Mouse (Mus musculus) midbrain, embryonic 10.5 days (tissue): Measurements from ENCODE around the gene Chp2. TPM values are rescaled to one million over a fixed set of nuclear protein-coding genes. Genes with fewer than 3 reads are reported as not detected.
"Not testable (repeated sequence)": the region's sequence is repeated elsewhere in the genome, so short reads cannot be mapped to it uniquely, and the experiment has no call there.

ENCODE experiments used
- DNase-seq: peaks from one replicate; pipeline ENCODE4 v3.0.0-alpha.2; 2017; ENCODE audit warnings: low spot score
- H3K27ac ChIP-seq: fragments of 300-500 bp; sonication (generic); replicated peaks from 2 replicates; pipeline ENCODE4 v1.5.1; 2016; ENCODE audit warnings: mild to moderate bottlenecking
- H3K27me3 ChIP-seq: fragments of 300-500 bp; sonication (generic); 2 replicates; pipeline ENCODE4 v1.6.1; 2016; ENCODE audit warnings: low read depth, mild to moderate bottlenecking; ENCODE audit not compliant: poor library complexity, severe bottlenecking
- H3K36me3 ChIP-seq: fragments of 300-500 bp; sonication (generic); 2 replicates; pipeline ENCODE4 v1.6.1; 2016; ENCODE audit warnings: mild to moderate bottlenecking, moderate library complexity
- H3K4me1 ChIP-seq: fragments of 300-500 bp; sonication (generic); 2 replicates; pipeline ENCODE4 v1.6.1; 2016
- H3K4me3 ChIP-seq: fragments of 300-500 bp; sonication (generic); 2 replicates; pipeline ENCODE4 v1.5.1; 2016; ENCODE audit warnings: mild to moderate bottlenecking, moderate library complexity
- H3K9me3 ChIP-seq: fragments of 300-500 bp; sonication (generic); replicated peaks from 2 replicates; pipeline ENCODE4 v1.6.1; 2016; ENCODE audit warnings: mild to moderate bottlenecking
- WGBS: fragments of 180-500 bp; shearing (Covaris S2); methylation state at CpG from one replicate; pipeline ENCODE4 v1.1.7; 2016; 5-methylcytosine and 5-hydroxymethylcytosine counted together
- polyA plus RNA-seq: library from polyadenylated mRNA; unstranded; fragments of >200 nt; fragmentation: Nextera tagmentation; extraction: Ambion mirVana; gene quantifications from 2 replicates; pipeline ENCODE4 v1.2.1, GENCODE M21; 2016

The Chp2 gene
- polyA plus RNA-seq, 1 experiment from 2014 or later, result not detected

DNA sequence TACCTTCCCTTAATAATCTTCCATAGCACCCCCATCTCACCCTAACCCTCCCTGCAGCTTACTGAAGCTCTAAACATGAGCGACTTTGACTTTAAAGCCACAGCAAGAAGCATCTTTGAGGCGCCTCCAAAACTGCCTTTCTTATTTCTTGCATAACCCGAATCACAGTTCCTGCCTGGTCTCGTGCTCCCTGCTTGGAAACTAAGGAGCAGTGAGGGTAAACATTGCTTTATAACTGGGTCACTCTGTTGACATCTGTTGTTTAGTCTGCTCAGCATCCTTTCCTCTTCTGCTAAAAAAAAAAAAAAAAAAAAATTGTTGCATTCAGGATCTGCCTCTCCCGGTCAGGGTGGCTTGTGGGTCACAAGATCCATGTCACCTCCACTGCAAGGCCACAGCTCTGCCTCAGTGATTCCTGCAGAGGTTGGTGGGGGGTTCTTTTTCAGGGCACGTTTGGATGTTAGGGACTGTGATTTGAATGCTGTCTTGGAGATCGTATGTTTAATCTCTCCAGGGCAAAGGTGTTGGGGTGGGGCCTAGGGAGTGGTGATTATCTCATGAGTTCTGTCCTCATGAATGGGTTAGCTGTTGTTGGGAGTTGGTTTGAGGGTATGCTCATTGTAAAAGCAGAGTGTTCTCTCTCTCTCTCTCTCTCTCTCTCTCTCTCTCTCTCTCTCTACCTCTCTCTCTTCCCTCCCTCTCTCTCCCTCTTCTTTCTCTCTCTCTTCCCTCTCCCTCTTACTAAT, 10.8 kb upstream of the Chp2 start:
- Histone ChIP-seq H3K27ac (no peak overlapping the region), H3K36me3 (no peaks in the 10 kb centered on the region), H3K27me3 (no peaks in the 10 kb centered on the region), H3K4me3 (no peak overlapping the region), H3K4me1 (no peaks in the 10 kb centered on the region), H3K9me3 (no peaks in the 10 kb centered on the region)
- no peak for DNase-seq
- WGBS, result 61% methylated on average over 7 of the region's 7 CpGs

DNA sequence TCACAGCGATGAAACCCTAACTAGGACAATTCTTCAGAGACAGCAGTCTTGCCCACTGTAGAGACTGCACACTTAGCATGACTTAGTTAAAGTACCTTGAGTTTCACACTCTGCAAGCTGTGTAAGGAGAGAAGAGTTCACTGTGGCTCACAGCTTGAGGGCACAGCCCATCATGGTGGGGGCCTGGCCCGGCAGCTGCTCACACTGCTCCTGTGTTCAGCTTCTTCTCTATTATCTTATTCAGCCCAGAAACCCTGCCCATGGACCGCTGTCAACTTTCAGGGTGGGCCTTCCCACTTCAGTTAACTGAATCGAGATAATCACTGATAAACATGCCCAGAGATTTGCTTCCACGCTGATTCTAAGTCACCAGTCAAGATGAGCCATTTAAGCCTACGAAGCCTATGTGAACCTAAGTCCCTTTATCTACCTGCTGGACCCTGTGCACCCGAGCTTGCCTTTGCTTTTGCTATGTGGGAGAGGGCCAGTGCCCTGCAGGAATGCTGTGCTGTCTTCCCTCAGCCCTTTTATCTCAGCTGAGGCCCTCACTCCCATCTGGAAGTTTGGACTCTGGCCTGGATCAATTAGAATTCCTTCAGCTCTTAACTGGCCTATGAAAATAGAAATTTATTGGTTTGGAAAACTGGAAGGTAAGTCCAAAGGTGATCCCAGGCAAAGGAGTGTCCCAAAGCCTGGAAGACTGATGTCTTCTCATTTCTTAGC, 6.9 kb downstream of the Chp2 start:
- no peaks in the 10 kb centered on the region for H3K27me3 ChIP-seq
- no peaks in the 10 kb centered on the region for H3K4me1 ChIP-seq
- H3K36me3 ChIP-seq, result no peaks in the 10 kb centered on the region
- no peaks in the 10 kb centered on the region for H3K9me3 ChIP-seq
- no peak for DNase-seq
- 84% methylated on average over 7 of the region's 7 CpGs for WGBS
- no peak overlapping the region for H3K4me3 ChIP-seq
- H3K27ac ChIP-seq, result no peak overlapping the region

DNA sequence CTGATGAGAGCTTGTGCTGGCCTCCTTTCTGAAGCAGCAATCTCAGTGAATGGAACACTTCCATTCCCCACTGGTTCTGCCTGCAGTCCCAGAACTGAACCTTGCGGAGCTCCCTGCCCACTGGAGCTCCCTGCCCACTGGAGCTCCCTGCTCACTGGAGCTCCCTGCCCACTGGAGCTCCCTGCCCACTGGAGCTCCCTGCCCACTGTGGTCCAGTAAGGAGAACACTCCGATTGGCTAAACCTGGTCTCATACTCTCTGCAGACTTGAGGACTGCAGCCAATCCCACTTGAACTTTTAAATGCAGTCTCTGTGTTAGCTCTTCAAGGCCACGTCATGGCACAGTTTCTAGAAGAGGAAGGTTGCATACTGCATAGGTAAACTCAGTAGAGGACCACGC, 7.4 kb downstream of the Chp2 start:
- no peaks in the 10 kb centered on the region for H3K27me3 ChIP-seq
- no peaks in the 10 kb centered on the region for H3K4me1 ChIP-seq
- H3K27ac ChIP-seq, result no peak overlapping the region
- H3K4me3 ChIP-seq, result no peak overlapping the region
- DNase-seq, result no peak
- no peaks in the 10 kb centered on the region for H3K36me3 ChIP-seq
- H3K9me3 ChIP-seq, result no peaks in the 10 kb centered on the region
- WGBS, result 85% methylated on average over 4 of the region's 4 CpGs

DNA sequence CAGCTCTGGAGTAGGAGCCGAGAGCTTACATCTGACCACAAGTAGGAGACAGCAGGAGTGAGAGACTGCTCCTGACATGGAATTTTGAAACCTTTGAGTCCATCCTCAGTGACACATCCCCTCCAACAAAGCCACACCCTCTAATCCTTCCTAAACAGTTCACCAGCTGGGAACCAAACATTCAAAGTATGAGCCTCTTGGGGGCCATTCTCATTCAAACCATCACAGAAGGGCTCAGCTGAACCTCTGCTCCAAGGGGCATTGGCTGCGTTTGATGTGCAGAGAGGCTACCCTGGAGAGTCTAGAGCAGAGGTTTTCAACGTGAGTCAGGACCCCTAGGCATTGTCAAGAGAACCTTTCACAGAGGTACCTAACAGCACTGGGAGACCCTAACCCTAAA, 10.0 kb downstream of the Chp2 start:
- no peak for DNase-seq
- Histone ChIP-seq H3K36me3 (no peaks in the 10 kb centered on the region), H3K4me3 (no peak overlapping the region), H3K27me3 (no peaks in the 10 kb centered on the region), H3K4me1 (no peaks in the 10 kb centered on the region), H3K27ac (no peak overlapping the region), H3K9me3 (no peaks in the 10 kb centered on the region)
- 56% methylated on average over 3 of the region's 3 CpGs for WGBS

DNA sequence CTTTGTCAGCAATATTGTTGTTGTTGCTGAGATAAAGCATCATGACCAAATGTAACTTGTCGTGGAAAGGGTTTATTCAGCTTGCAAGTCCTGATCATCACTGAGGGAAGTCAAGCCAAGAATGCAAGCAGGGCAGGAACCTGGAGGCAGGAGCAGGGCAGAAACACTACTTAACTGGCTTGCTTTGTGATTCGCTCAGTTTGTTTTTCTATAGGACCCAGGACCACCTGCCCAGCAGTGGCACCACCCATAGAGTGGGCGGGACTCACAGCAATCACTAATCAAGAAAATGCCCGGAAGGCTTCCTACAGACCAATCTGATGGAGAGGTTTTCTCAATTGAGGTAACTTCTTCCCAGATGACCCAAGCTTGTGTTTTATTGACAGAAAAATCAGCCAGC, 10.6 kb downstream of the Chp2 start:
- Histone ChIP-seq H3K9me3 (no peaks in the 10 kb centered on the region), H3K27ac (no peak overlapping the region), H3K27me3 (no peaks in the 10 kb centered on the region), H3K4me1 (no peaks in the 10 kb centered on the region), H3K36me3 (no peaks in the 10 kb centered on the region), H3K4me3 (no peak overlapping the region)
- WGBS, result 60% methylated on average over 4 of the region's 4 CpGs
- DNase-seq, result no peak

DNA sequence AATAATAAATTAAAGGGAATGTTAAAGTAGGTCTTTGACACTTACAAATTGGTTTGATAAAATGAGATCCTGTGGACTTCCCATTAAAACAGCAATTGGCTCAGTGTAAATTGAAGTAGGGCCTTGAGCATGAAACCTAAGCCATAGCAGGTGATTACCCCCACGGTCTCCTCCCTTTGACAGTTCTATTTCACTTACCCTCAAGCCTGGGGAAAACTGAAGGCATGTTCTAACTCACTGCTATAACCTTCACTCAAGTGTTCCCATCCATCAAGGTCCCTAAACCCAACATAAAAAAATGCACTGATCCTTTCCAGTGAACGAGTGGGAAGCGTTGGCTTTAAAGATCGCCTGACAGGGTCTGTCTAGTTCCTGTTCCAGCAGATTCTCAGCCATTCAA, 11.6 kb downstream of the Chp2 start:
- Histone ChIP-seq H3K36me3 (no peaks in the 10 kb centered on the region), H3K4me1 (no peaks in the 10 kb centered on the region), H3K27me3 (no peaks in the 10 kb centered on the region), H3K27ac (no peak overlapping the region), H3K4me3 (no peak overlapping the region), H3K9me3 (no peaks in the 10 kb centered on the region)
- 92% methylated on average over 4 of the region's 4 CpGs for WGBS
- DNase-seq, result no peak

DNA sequence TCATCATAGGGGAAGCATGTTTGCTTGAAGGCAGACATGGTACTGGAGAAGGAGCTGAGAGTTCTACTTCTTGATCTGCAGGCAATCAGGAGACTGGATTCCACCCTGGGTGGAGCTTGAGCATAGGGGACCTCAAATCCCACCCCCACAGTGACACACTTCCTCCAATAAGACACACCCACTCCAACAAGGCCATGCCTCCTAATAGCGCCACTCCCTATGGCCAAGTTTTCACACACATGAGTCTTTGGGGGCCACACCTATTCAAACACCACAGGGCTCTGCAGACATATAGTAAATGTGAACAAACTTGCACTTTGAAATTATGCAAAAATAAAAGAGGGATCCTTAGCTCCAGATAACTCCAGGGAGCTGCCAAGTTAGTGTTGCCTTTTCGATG, 19.6 kb downstream of the Chp2 start:
- H3K4me3 ChIP-seq, result no peak overlapping the region
- 93% methylated on average over 2 of the region's 2 CpGs for WGBS

DNA sequence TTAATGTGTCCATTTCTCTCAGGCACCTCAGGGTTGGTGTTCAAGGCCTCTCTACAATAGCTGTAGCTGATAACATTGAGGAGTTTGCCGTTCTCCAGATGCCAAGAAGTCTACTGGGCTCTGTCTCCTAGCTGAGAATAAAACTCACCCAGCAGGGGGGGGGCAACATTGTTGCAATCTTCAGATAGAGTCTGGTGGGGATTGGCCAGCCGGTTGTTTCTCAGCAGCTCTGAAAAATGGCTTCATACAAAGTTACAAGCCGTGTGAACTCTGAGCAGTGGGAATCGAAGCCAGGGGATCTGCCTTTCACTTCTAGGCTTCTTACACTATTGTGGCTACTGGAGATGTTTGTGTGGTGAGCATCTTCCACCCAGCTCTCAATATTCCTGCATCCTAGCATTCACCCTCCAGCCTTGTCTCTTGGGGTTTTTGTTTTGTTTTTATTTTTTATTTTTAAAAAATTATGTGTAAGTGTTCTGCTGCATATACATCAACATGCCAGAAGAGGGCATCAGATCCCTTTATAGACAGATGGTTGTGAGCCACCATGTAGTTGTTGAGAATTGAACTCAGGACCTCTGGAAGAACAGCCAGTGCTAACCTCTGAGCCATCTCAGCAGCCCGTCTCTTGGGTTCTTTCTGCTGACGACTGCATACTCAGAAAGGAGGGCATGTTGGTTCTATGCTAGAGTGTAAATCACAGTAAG, 21.3 kb downstream of the Chp2 start:
- no peaks in the 10 kb centered on the region for H3K36me3 ChIP-seq
- no peak overlapping the region for H3K27ac ChIP-seq
- no peaks in the 10 kb centered on the region for H3K9me3 ChIP-seq
- peaks cover 5% of the 10 kb centered on the region for H3K4me1 ChIP-seq
- no peak for DNase-seq
- WGBS, result 82% methylated on average over 6 of the region's 6 CpGs
- H3K27me3 ChIP-seq, result no peaks in the 10 kb centered on the region
- H3K4me3 ChIP-seq, result no peak overlapping the region

More for the DNA sequence above, 19.6 kb downstream of the Chp2 start:
- Histone ChIP-seq H3K27ac (no peak overlapping the region), H3K4me1 (peaks cover 1% of the 10 kb centered on the region), H3K9me3 (no peaks in the 10 kb centered on the region), H3K27me3 (no peaks in the 10 kb centered on the region), H3K36me3 (no peaks in the 10 kb centered on the region)
- no peak for DNase-seq

DNA sequence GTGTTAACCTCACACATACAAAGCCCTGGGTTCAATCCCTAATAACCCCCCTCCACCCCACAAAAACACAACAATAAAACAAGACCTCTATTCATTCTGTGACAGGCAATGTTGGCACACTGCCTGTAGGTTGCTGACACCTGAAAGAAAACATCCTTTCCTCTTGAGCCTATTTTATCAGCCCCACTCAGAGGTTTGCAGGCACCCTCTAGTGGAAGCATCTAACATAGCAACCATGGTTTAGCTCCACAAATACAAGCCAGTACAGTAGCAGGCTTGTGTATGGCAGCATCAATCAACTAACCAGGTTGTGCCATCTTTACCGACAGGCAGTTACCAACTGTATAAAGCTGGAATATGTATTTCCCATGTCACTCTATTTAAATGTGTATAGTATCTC, 23.0 kb downstream of the Chp2 start:
- peaks cover 5% of the 10 kb centered on the region for H3K4me1 ChIP-seq
- 54% methylated on average over 1 of the region's 1 CpGs for WGBS
- no peak overlapping the region for H3K27ac ChIP-seq
- H3K9me3 ChIP-seq, result no peaks in the 10 kb centered on the region
- no peak for DNase-seq
- H3K36me3 ChIP-seq, result no peaks in the 10 kb centered on the region
- H3K4me3 ChIP-seq, result no peak overlapping the region
- H3K27me3 ChIP-seq, result no peaks in the 10 kb centered on the region

DNA sequence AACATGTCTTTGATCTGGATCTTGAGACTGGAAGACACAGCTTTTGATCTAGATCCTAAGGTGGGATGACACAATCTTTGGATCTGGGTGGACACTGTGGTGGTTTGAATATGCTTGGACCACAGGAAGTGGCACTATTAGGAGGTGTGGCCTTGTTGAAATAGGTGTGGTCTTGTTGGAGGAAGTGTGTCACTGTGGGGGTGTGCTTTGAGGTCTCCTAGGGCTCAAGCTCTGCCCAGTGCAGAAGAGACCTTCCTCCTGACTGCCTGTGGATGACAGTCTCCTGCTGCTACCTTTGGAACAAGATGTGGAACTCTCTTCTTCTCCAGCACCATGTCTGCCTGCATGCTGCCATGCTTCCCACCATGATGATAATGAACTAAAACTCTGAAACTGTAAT, 23.4 kb downstream of the Chp2 start:
- H3K27me3 ChIP-seq, DNase-seq, H3K36me3 ChIP-seq, H3K27ac ChIP-seq, H3K4me1 ChIP-seq, H3K9me3 ChIP-seq, H3K4me3 ChIP-seq: not testable (repeated sequence)

DNA sequence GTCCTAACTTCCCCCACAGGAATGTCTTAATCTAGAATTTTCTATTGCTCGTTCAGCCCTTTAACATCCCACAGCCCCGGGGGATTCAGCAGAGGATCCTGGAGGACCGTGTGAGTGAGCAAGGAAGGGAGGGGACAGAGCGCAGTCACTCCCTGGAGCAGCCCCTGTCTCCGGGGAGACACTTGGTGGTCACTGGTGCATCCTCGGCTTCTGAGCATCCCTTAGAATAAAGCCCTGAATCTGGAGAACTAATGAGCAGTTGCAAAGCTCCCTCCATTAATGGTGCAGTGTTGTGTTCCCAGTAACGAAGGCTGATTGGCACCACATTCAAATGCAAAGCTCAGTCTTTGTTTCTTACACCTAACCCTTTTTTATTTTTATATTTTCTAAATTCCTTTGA, 24.9 kb downstream of the Chp2 start:
- Histone ChIP-seq H3K4me3 (no peak overlapping the region), H3K9me3 (no peaks in the 10 kb centered on the region), H3K4me1 (peaks cover 5% of the 10 kb centered on the region), H3K36me3 (no peaks in the 10 kb centered on the region), H3K27me3 (no peaks in the 10 kb centered on the region), H3K27ac (no peak overlapping the region)
- DNase-seq, result no peak
- WGBS, result 28% methylated on average over 7 of the region's 7 CpGs

DNA sequence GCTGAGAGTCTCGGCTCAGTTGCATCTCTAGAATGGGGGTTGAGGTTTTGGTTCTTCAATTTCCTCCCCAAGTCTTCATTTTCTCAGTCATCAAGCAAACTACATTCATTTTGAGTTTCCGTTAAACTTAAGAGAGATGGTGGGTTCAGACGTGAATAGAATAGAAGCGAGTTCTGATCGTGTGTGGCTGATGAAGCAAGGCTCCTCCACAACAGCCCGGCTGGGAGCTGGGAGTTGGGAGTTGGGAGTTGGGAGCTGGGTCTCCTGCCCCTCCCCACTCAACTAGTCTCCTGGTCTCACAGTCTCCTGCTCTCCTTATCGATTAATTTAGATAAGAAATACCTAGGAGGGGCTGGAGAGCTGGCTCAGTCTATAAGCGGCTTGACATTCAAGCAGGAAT, 25.3 kb downstream of the Chp2 start:
- no peak overlapping the region for H3K27ac ChIP-seq
- 69% methylated on average over 8 of the region's 8 CpGs for WGBS
- H3K9me3 ChIP-seq, result no peaks in the 10 kb centered on the region
- no peak for DNase-seq
- no peaks in the 10 kb centered on the region for H3K27me3 ChIP-seq
- H3K4me1 ChIP-seq, result peaks cover 5% of the 10 kb centered on the region
- no peak overlapping the region for H3K4me3 ChIP-seq
- H3K36me3 ChIP-seq, result no peaks in the 10 kb centered on the region

DNA sequence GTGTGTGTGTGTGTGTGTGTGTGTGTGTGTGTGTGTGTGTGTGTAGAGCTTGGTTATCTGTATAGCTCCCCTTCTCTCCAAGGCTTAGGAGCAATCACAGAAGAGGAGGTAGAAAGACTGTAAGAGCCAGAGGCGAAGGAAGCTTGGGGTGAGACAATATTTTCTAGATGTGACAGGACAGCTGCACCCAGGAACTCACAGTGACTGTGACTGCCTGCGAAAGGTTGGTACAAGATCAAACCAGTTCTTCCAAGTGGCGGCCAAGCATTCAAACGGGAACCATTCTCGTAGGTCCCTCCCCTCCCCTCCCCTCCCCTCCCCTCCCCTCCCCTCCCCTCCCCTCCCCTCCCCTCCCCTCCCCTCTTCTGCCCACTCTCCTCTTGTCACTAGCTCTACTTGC, 26.7 kb downstream of the Chp2 start:
- 50% methylated on average over 5 of the region's 5 CpGs for WGBS
- Histone ChIP-seq H3K27ac (no peak overlapping the region), H3K36me3 (no peaks in the 10 kb centered on the region), H3K4me3 (no peak overlapping the region), H3K4me1 (peaks cover 5% of the 10 kb centered on the region), H3K27me3 (no peaks in the 10 kb centered on the region), H3K9me3 (no peaks in the 10 kb centered on the region)
- DNase-seq, result no peak
